Mouse (Mus musculus) ES-E14 (cell line): ENCODE measurements around the gene Igfbp1. TPM values are rescaled to one million over a fixed set of nuclear protein-coding genes. Genes with fewer than 3 reads are reported as not detected.

Source experiments
- DNase-seq: peaks from one replicate; pipeline ENCODE4 v3.0.0-alpha.2; 2013; ENCODE audit warnings: low read depth, low spot score
- H3K27ac ChIP-seq: 2 replicates; pipeline ENCODE4 v1.5.1; 2012; ENCODE audit warnings: low read depth, mild to moderate bottlenecking, low read length, moderate library complexity, mixed read lengths; ENCODE audit not compliant: poor library complexity, insufficient read depth, severe bottlenecking
- H3K36me3 ChIP-seq: 2 replicates; pipeline ENCODE4 v1.6.1; 2012; ENCODE audit warnings: mild to moderate bottlenecking, low read length, moderate library complexity, mixed read lengths; ENCODE audit not compliant: control insufficient read depth, poor library complexity, insufficient read depth, severe bottlenecking
- H3K4me1 ChIP-seq, 2 experiments: fragments of 150-350 bp in 1 of 2; sonication (generic) in 1 of 2; 2 replicates each; pipeline ENCODE4 v1.6.1; 2012; ENCODE audit warnings: low read length in 2 of 2, mild to moderate bottlenecking in 1 of 2, mixed read lengths in 1 of 2; ENCODE audit not compliant: control insufficient read depth in 2 of 2, insufficient read depth in 2 of 2, poor library complexity in 1 of 2
- H3K4me3 ChIP-seq, 2 experiments: fragments of 150-350 bp in 1 of 2; sonication (generic) in 1 of 2; 2 replicates each; pipeline ENCODE4 v1.5.1; 2012; ENCODE audit warnings: low read length in 2 of 2, low read depth in 1 of 2, mild to moderate bottlenecking in 1 of 2, mixed read lengths in 1 of 2; ENCODE audit not compliant: insufficient read depth in 1 of 2, poor library complexity in 1 of 2, severe bottlenecking in 1 of 2
- H3K9ac ChIP-seq: 2 replicates; pipeline ENCODE4 v1.6.1; 2012; ENCODE audit warnings: low read depth, mild to moderate bottlenecking, low read length, mixed read lengths; ENCODE audit not compliant: poor library complexity, insufficient read depth, severe bottlenecking
- H3K9me3 ChIP-seq: fragments of 150-350 bp; sonication (generic); 2 replicates; pipeline ENCODE4 v1.6.1; 2012; ENCODE audit warnings: low read depth, mild to moderate bottlenecking, low read length; ENCODE audit not compliant: control insufficient read depth, insufficient read depth
- CHD2 ChIP-seq: IDR thresholded peaks from 2 replicates; pipeline ENCODE4 v1.6.1; 2014; ENCODE audit warnings: mild to moderate bottlenecking, low read depth, low read length, inconsistent platforms
- HCFC1 ChIP-seq: IDR thresholded peaks from 2 replicates; pipeline ENCODE4 v1.6.1; 2012; ENCODE audit warnings: low read length, inconsistent platforms, borderline replicate concordance; ENCODE audit not compliant: insufficient read depth
- MAFK ChIP-seq: IDR thresholded peaks from 2 replicates; pipeline ENCODE4 v1.6.1; 2014; ENCODE audit warnings: mild to moderate bottlenecking, low read depth, low read length, inconsistent platforms; ENCODE audit not compliant: insufficient read depth
- ZC3H11A ChIP-seq: IDR thresholded peaks from 2 replicates; pipeline ENCODE4 v1.6.1; 2012; ENCODE audit warnings: low read depth, mild to moderate bottlenecking, inconsistent platforms, low read length, borderline replicate concordance
- ZNF384 ChIP-seq: IDR thresholded peaks from 2 replicates; pipeline ENCODE4 v1.6.1; 2012; ENCODE audit warnings: low read depth, low read length, inconsistent platforms
- in situ Hi-C, 2 experiments: fragments of 600-800 bp; cut with MboI; formaldehyde crosslinking; loops; one replicate each; pipeline ENCODE4 v1.15.1; 2025; ENCODE audit warnings: low sequenced_read_pairs in 2 of 2, inconsistent platforms in 1 of 2; ENCODE audit not compliant: unreplicated experiment in 2 of 2
- total RNA-seq: library from RNA; depleted of rRNA; stranded (reverse); fragments of 300-350 nt; gene quantifications from 2 replicates; pipeline ENCODE4 v1.2.3, GENCODE M21; 2012

Gene Igfbp1
- total RNA-seq, 1 experiment = not detected

DNA sequence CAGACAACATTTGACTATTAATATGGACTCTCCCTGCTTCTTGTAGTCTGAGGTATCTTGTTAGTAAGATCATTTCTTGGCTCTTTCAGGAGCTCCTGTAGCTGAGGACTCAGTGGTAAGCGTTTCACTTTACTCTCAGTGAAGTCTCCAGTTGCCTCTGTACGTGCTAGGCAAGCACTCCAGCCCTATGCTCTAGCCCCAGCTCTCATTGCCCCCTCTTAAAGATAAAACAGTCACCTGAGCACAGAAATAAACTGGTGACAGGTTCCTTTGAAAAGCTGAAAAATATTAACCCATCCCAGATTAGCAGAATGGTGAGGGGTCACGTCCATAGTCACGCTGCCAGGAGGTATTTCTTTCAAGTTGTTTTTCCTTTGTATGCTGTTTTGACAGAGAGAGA lies 18.9 kb upstream of the Igfbp1 start:
- no peak overlapping the region for H3K27ac ChIP-seq
- no peaks in the 10 kb centered on the region for H3K36me3 ChIP-seq
- no peak overlapping the region for H3K9ac ChIP-seq
- no peak overlapping the region for H3K4me3 ChIP-seq
- no peak for DNase-seq
- H3K4me1 ChIP-seq = no peaks in the 10 kb centered on the region
- in situ Hi-C loops = loop anchor here in 1 of 2 experiments (10.0 kb wide), 1 partner anchor 524 kb away; the partner anchor contains the start of gene Ramp3
- H3K9me3 ChIP-seq = no peaks in the 10 kb centered on the region
- TF ChIP-seq HCFC1 (no peak), ZNF384 (no peak), MAFK (no peak), ZC3H11A (no peak), CHD2 (no peak)

DNA sequence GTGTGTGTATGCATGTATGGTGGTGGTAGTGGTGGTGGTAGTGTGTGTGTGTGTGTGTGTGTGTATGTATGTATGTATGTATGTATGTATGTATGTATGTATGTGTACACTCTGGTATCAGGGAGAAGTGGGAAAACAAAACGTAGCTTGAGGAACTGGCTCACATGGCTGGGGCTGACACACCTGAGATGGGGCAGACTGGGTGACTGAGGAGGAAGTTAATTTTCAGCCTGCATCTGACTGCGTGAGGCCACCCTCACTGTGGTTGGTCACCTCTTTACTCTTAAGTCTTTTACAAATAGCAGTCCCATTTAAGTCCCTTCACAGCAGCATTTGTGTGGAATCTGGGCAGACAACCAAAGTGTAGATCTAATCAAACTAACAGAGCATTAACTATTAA lies 18.3 kb upstream of the Igfbp1 start:
- Histone ChIP-seq H3K9me3 (no peaks in the 10 kb centered on the region), H3K4me3 (no peak overlapping the region), H3K9ac (no peak overlapping the region), H3K27ac (no peak overlapping the region), H3K36me3 (no peaks in the 10 kb centered on the region), H3K4me1 (no peaks in the 10 kb centered on the region)
- DNase-seq = no peak
- in situ Hi-C loops = loop anchor here in 1 of 2 experiments (10.0 kb wide), 1 partner anchor 524 kb away; the partner anchor contains the start of gene Ramp3
- TF ChIP-seq ZC3H11A = no peak
- TF ChIP-seq CHD2 = no peak

GRCm38 (mm10) chr11:7182409-7183042 lies 15.1 kb upstream of the Igfbp1 start:
- H3K9me3 ChIP-seq = no peaks in the 10 kb centered on the region
- H3K4me1 ChIP-seq = no peaks in the 10 kb centered on the region
- no peaks in the 10 kb centered on the region for H3K36me3 ChIP-seq
- DNase-seq = no peak
- no peak overlapping the region for H3K9ac ChIP-seq
- in situ Hi-C loops = no loop called here
- no peak overlapping the region for H3K4me3 ChIP-seq
- no peak overlapping the region for H3K27ac ChIP-seq
- TF ChIP-seq CHD2 (no peak), ZNF384 (no peak), HCFC1 (no peak), MAFK (no peak), ZC3H11A (no peak)

- no peak for TF ChIP-seq ZC3H11A
- in situ Hi-C loops = no loop called here
- Histone ChIP-seq H3K4me3 (no peak overlapping the region), H3K9ac (no peak overlapping the region), H3K27ac (no peak overlapping the region), H3K4me1 (no peaks in the 10 kb centered on the region), H3K36me3 (no peaks in the 10 kb centered on the region), H3K9me3 (no peaks in the 10 kb centered on the region)
- DNase-seq = no peak
These were observed 13.2 kb upstream of the Igfbp1 start for GRCm38 (mm10) chr11:7184420-7184819.

DNA sequence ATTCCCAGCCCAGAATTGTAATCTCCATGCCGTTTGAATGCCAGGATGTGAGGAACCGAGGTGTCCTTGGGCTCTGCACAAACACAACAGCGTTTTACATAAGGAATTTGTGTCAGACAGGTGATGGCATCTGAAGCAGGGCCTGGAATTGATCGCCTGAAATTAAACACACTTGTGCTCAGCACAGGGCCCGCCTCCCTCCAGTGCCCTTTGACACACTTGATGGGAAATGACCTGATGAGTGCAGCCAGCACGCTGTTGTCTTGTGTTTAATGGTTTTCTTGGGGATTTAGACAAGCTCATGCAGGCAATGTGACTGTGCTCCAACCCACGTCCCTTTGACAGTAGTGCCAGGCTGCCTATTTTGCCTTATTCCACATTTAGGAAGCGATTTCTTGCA lies 10.1 kb upstream of the Igfbp1 start:
- H3K9me3 ChIP-seq = no peaks in the 10 kb centered on the region
- H3K9ac ChIP-seq = no peak overlapping the region
- no peak overlapping the region for H3K27ac ChIP-seq
- H3K36me3 ChIP-seq = no peaks in the 10 kb centered on the region
- in situ Hi-C loops = no loop called here
- TF ChIP-seq CHD2 (no peak), MAFK (no peak), ZC3H11A (no peak), HCFC1 (no peak), ZNF384 (no peak)
- no peak for DNase-seq
- no peak overlapping the region for H3K4me3 ChIP-seq
- H3K4me1 ChIP-seq = no peaks in the 10 kb centered on the region
